ENCODE assay signal across 22 mouse cellular contexts in genomic region chr4:32101002-32101401, GRCm38 (mm10).
A peak's percentile ranks its signal among the peaks of the same experiment; 100 is the strongest.
DNase-seq lines count a peak whose midpoint lies in the region; ATAC-seq and TF ChIP-seq lines count a peak whose summit lies in the region.
"Had no signal": no experiment of that assay in that cellular context is flagged by ENCODE, and none has a peak within 500 bp of the region (broad histone marks: within the 10 kb centered on the region; RNA-seq: fewer than 3 reads in every experiment).

No protein-coding gene starts in this region.

- no peak overlapping the region for H3K27ac ChIP-seq in thymus, adult 2 months (ENCODE audit: control insufficient read depth, insufficient read depth, low read length)
- peak overlapping the region; percentile 35; the same call in 1 of the 2 replicates for H3K27ac ChIP-seq in intestine, postnatal 0 days (ENCODE audit: low read depth, low read length)
- no peak overlapping the region; the same call in 1 of the 2 replicates for H3K27ac ChIP-seq in stomach, postnatal 0 days (replicated peaks)
- H3K27ac ChIP-seq: embryonic facial prominence, embryonic 12.5 days; heart, embryonic 15.5 days; hindbrain, embryonic 10.5 days; hindbrain, postnatal 0 days had no signal

- no peak for TF ChIP-seq CTCF in thymus, adult 2 months (IDR thresholded peaks at IDR 0.05; ENCODE audit: borderline replicate concordance, control insufficient read depth, extremely low read depth, insufficient read depth, low read length, poor library complexity)
- TF ChIP-seq CTCF in intestine, postnatal 0 days (IDR thresholded peaks at IDR 0.05; ENCODE audit: low read depth): no peak
- TF ChIP-seq CTCF in stomach, postnatal 0 days (IDR thresholded peaks at IDR 0.05; ENCODE audit: low read depth): no peak

- no peaks in the 10 kb centered on the region for H3K27me3 ChIP-seq in thymus, adult 2 months (ENCODE audit: control insufficient read depth, insufficient read depth, low read length)
- H3K27me3 ChIP-seq in intestine, postnatal 0 days (replicated peaks; ENCODE audit: control insufficient read depth, insufficient read depth, low read length): no peaks in the 10 kb centered on the region
- no peaks in the 10 kb centered on the region for H3K27me3 ChIP-seq in stomach, postnatal 0 days (ENCODE audit: control insufficient read depth, insufficient read depth, low read length)
- H3K27me3 ChIP-seq: embryonic facial prominence, embryonic 12.5 days; heart, embryonic 15.5 days had no signal

- no peak overlapping the region for H3K9ac ChIP-seq in intestine, postnatal 0 days (ENCODE audit: low read depth, low read length)
- H3K9ac ChIP-seq in stomach, postnatal 0 days (ENCODE audit: low read length): no peak overlapping the region
- H3K9ac ChIP-seq: embryonic facial prominence, embryonic 12.5 days; heart, embryonic 15.5 days had no signal

- no peaks in the 10 kb centered on the region for H3K9me3 ChIP-seq in intestine, postnatal 0 days (ENCODE audit: control insufficient read depth)
- H3K9me3 ChIP-seq in stomach, postnatal 0 days (ENCODE audit: control insufficient read depth, low read length): no peaks in the 10 kb centered on the region
- H3K9me3 ChIP-seq: embryonic facial prominence, embryonic 12.5 days; heart, embryonic 15.5 days; hindbrain, embryonic 10.5 days had no signal

- no peaks in the 10 kb centered on the region for H3K4me1 ChIP-seq in thymus, adult 2 months (replicated peaks; ENCODE audit: control insufficient read depth, insufficient read depth, low read length)
- H3K4me1 ChIP-seq in intestine, postnatal 0 days (replicated peaks; ENCODE audit: control insufficient read depth, insufficient read depth, low read length): no peaks in the 10 kb centered on the region; the same call in 1 of the 2 replicates
- no peaks in the 10 kb centered on the region for H3K4me1 ChIP-seq in stomach, postnatal 0 days (replicated peaks; ENCODE audit: control insufficient read depth, insufficient read depth)
- H3K4me1 ChIP-seq: embryonic facial prominence, embryonic 12.5 days; heart, embryonic 15.5 days; hindbrain, embryonic 10.5 days had no signal

- TF ChIP-seq POLR2A in thymus, adult 2 months (IDR thresholded peaks at IDR 0.05; ENCODE audit: control insufficient read depth, extremely low read depth, insufficient read depth, low read length, poor library complexity): no peak

- peak; percentile 95 for ATAC-seq in intestine, postnatal 0 days
- ATAC-seq in stomach, postnatal 0 days (ENCODE audit: low FRiP score, low TSS enrichment): peak; percentile 87
- ATAC-seq: forebrain, embryonic 14.5 days; hindbrain, postnatal 0 days had no signal

- 0 out of 2 replicates have a peak overlapping the region, but pooled peaks have one; percentile 13 for H3K4me2 ChIP-seq in intestine, postnatal 0 days (replicated peaks; ENCODE audit: low read depth)
- no peak overlapping the region for H3K4me2 ChIP-seq in stomach, postnatal 0 days (replicated peaks; ENCODE audit: low read depth)
- H3K4me2 ChIP-seq: embryonic facial prominence, embryonic 12.5 days; heart, embryonic 15.5 days; midbrain, embryonic 11.5 days had no signal

- WGBS in thymus, adult 2 months: 47% methylated on average over 5 of the region's 5 CpGs
- WGBS in intestine, postnatal 0 days: 10% methylated on average over 5 of the region's 5 CpGs
- 26% methylated on average over 5 of the region's 5 CpGs for WGBS in stomach, postnatal 0 days

- TF ChIP-seq EP300 in stomach, postnatal 0 days (optimal IDR thresholded peaks at IDR 0.05): no peak

- intact Hi-C loops in left cerebral cortex, postnatal 14 days (cut with DNase I): no loop called here

- H3K4me3 ChIP-seq in thymus, adult 2 months (ENCODE audit: control insufficient read depth, insufficient read depth, low read length): no peak overlapping the region
- H3K4me3 ChIP-seq in intestine, postnatal 0 days (ENCODE audit: low read depth, low read length): no peak overlapping the region
- no peak overlapping the region for H3K4me3 ChIP-seq in stomach, postnatal 0 days (ENCODE audit: low read depth, low read length)
- H3K4me3 ChIP-seq: embryonic facial prominence, embryonic 12.5 days; erythroblast, embryonic 14.5 days; heart, embryonic 15.5 days; hindbrain, embryonic 10.5 days had no signal

- no peaks in the 10 kb centered on the region for H3K36me3 ChIP-seq in thymus, adult 2 months (ENCODE audit: control insufficient read depth, insufficient read depth, low read length)
- no peaks in the 10 kb centered on the region for H3K36me3 ChIP-seq in intestine, postnatal 0 days (ENCODE audit: control insufficient read depth, insufficient read depth)
- H3K36me3 ChIP-seq in stomach, postnatal 0 days (ENCODE audit: control insufficient read depth, insufficient read depth, low read length): no peaks in the 10 kb centered on the region
- H3K36me3 ChIP-seq: embryonic facial prominence, embryonic 12.5 days; heart, embryonic 15.5 days; hindbrain, embryonic 10.5 days had no signal

- peak; percentile 12 for DNase-seq in kidney, postnatal 10 days
- no peak for DNase-seq in kidney, adult 18-20 months
- peak; percentile 23 for DNase-seq in thymus, postnatal 0 days (ENCODE audit: low spot score)
- no peak for DNase-seq in thymus, adult 2 months
- DNase-seq in stomach, postnatal 0 days (ENCODE audit: low spot score): peak; percentile 45
- no peak for DNase-seq in left cerebral cortex, postnatal 14 days (ENCODE audit: low spot score in 2 of 2)
- no peak for DNase-seq in cerebellum, postnatal 25 days
- DNase-seq: adrenal gland, adult 8-10 months; cerebellum, adult 9-10 months; gastrocnemius, postnatal 25 days; kidney, postnatal 36 days; layer of hippocampus, adult 9-11 months; lung, postnatal 36 days; retina, postnatal 1 day had no signal

Comparison
In these comparisons a context has a peak if more than half of its experiments do, and no peak if none do; other contexts are left out.
1. DNase-seq: peak in kidney, postnatal 10 days (single experiment), thymus, postnatal 0 days (single experiment) and stomach, postnatal 0 days (single experiment); none in kidney, adult 18-20 months (single experiment), thymus, adult 2 months (single experiment), left cerebral cortex, postnatal 14 days (0 of 2) and cerebellum, postnatal 25 days (0 of 2).